Mouse (Mus musculus) kidney, embryonic 16.5 days (tissue): ENCODE data around the gene Pole. TPM values are rescaled to one million over a fixed set of nuclear protein-coding genes. Genes with fewer than 3 reads are reported as not detected.

Source experiments
- ATAC-seq: fragments of 200-750 bp; cut with Nextera tagmentation; 2 replicates; pipeline ENCODE4 v1.8.0; 2017; ENCODE audit warnings: moderate TSS enrichment; ENCODE audit not compliant: low FRiP score, low TSS enrichment
- H3K27ac ChIP-seq: fragments of 300-500 bp; sonication (generic); 2 replicates; pipeline ENCODE4 v1.5.1; 2014; ENCODE audit warnings: low read length
- H3K27me3 ChIP-seq: fragments of 300-500 bp; sonication (generic); 2 replicates; pipeline ENCODE4 v1.6.1; 2014; ENCODE audit warnings: low read length, control low read depth, mixed read lengths; ENCODE audit not compliant: insufficient read depth
- H3K36me3 ChIP-seq: fragments of 300-500 bp; sonication (generic); 2 replicates; pipeline ENCODE4 v1.6.1; 2014; ENCODE audit warnings: low read length, control low read depth, mixed read lengths; ENCODE audit not compliant: insufficient read depth
- H3K4me1 ChIP-seq: fragments of 300-500 bp; sonication (generic); 2 replicates; pipeline ENCODE4 v1.6.1; 2014; ENCODE audit warnings: low read length, control low read depth, mixed read lengths; ENCODE audit not compliant: insufficient read depth
- H3K4me2 ChIP-seq: fragments of 300-500 bp; sonication (generic); replicated peaks from 2 replicates; pipeline ENCODE4 v1.6.1; 2014; ENCODE audit warnings: low read depth, low read length
- H3K4me3 ChIP-seq: fragments of 300-500 bp; sonication (generic); 2 replicates; pipeline ENCODE4 v1.5.1; 2014; ENCODE audit warnings: mild to moderate bottlenecking, low read length
- H3K9ac ChIP-seq: fragments of 300-500 bp; sonication (generic); replicated peaks from 2 replicates; pipeline ENCODE4 v1.6.1; 2014; ENCODE audit warnings: low read length
- H3K9me3 ChIP-seq: fragments of 300-500 bp; sonication (generic); 2 replicates; pipeline ENCODE4 v1.6.1; 2016; ENCODE audit warnings: low read length, control low read depth
- WGBS: fragments of 180-500 bp; shearing (Covaris S2); extraction: QIAGEN DNeasy Blood & Tissue Kit; methylation state at CpG from one replicate; pipeline ENCODE4 v1.1.7; 2014; 5-methylcytosine and 5-hydroxymethylcytosine counted together
- polyA plus RNA-seq: library from polyadenylated mRNA; unstranded; fragments of >200 nt; fragmentation: Nextera tagmentation; extraction: Ambion mirVana; gene quantifications from 2 replicates; pipeline ENCODE4 v1.2.1, GENCODE M21; 2015

Gene Pole
- 30.3 and 32.1 TPM in 2 replicates for polyA plus RNA-seq

DNA sequence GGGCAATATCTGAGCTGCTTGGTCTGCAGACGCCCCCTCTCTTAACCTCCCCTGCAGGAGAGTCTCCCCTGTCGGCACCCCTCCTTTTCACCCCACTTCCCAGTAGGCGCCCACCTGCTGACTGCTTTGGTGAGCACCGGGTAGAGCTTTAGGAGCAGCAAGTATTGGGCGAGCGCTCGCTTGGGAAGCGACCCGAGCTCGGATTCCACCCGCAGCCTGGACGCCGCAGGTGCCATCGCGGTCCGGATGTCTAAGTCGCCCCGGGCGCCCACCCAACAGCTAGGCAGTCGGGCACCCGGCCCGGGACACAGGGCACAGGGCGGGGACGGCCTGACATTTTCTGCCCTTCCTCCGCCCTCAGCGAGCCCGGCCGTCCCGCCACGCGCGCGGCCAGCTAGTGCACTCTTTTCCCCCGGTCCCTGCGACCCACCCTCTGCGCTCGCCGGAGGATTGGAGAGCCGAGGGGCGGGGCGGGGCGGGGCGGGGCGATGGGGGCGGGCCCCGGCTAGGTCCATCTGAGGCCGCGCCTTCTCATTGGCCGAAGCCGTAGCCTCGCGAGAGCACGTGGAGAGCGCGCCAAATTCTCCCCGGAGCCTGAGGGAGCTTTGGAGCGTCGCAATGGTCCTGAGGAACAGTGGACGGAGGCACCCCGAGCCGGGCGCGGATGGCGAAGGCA is at the start of gene Pole, which contains the start of gene Pxmp2:
Gene Pole, plus strand, starts transcription at position 537 of the 676 bp plus-strand sequence.
Gene Pxmp2, minus strand, starts transcription at position 417 of the 676 bp plus-strand sequence.
- WGBS, result under 1% methylated on average over 59 of the region's 64 CpGs
- no peaks in the 10 kb centered on the region for H3K9me3 ChIP-seq
- H3K27me3 ChIP-seq, result no peaks in the 10 kb centered on the region; the same call in 1 of the 2 replicates
- peak within 1 kb of the TSS; percentile 79 for H3K9ac ChIP-seq
- H3K27ac ChIP-seq, result peak within 1 kb of the TSS; percentile 31; the same call in 1 of the 2 replicates
- peaks cover 9% of the 10 kb centered on the region; the same call in 1 of the 2 replicates for H3K4me1 ChIP-seq
- peak within 1 kb of the TSS; percentile 71 for H3K4me3 ChIP-seq
- peak within 1 kb of the TSS; percentile 97 for H3K4me2 ChIP-seq
- H3K36me3 ChIP-seq, result peaks cover 13% of the 10 kb centered on the region
- peak; percentile 98 for ATAC-seq

DNA sequence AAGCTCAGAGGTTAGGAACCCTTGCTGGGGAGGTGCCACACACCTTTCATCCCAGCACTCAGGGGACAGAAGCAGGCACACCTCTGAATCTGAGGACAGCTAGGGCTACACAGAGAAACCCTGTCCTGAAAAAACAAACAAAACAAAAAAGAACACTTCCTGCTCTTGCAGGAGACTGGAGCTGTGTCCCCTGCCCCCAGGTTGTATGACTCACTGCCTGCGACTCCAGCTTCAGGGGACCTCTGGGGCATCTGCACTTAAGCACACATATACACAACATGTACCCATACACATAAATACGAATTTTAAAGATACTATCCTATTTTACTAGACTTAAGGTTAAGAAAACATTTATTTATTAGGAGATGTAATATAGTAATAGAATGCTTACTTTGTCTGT is 42.0 kb upstream of the Pole start:
- no peak overlapping the region for H3K4me2 ChIP-seq
- no peak for ATAC-seq
- no peaks in the 10 kb centered on the region for H3K27me3 ChIP-seq
- H3K4me1 ChIP-seq, result no peaks in the 10 kb centered on the region
- no peak overlapping the region for H3K4me3 ChIP-seq
- no peaks in the 10 kb centered on the region for H3K9me3 ChIP-seq
- H3K9ac ChIP-seq, result no peak overlapping the region
- H3K27ac ChIP-seq, result no peak overlapping the region
- peaks cover 70% of the 10 kb centered on the region for H3K36me3 ChIP-seq
- 70% methylated on average over 2 of the region's 2 CpGs for WGBS

DNA sequence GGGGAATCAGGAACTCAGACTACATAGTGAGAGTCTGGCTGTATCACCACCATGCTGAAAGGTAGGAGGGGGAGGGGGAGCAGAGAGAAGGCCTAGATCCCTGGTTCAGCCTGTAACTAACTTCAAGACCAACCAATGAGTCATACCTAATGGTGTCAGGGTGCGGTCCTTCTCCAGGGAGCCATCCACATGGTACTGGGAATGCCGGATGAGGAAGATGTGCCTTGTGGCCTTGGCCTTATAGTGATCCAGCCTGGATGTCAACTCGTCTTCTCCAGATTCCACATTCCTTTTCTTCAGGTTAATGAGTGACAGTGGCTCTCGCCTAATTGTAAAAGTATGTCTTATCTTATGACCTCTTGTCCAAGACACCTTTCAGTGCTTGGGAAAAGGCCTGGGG is 19.2 kb upstream of the Pole start:
- no peak for ATAC-seq
- H3K9ac ChIP-seq, result no peak overlapping the region
- peaks cover 5% of the 10 kb centered on the region for H3K4me1 ChIP-seq
- no peaks in the 10 kb centered on the region for H3K9me3 ChIP-seq
- no peak overlapping the region for H3K4me3 ChIP-seq
- no peak overlapping the region for H3K27ac ChIP-seq
- H3K36me3 ChIP-seq, result peaks cover 27% of the 10 kb centered on the region
- H3K27me3 ChIP-seq, result no peaks in the 10 kb centered on the region
- 85% methylated on average over 4 of the region's 4 CpGs for WGBS
- no peak overlapping the region for H3K4me2 ChIP-seq

DNA sequence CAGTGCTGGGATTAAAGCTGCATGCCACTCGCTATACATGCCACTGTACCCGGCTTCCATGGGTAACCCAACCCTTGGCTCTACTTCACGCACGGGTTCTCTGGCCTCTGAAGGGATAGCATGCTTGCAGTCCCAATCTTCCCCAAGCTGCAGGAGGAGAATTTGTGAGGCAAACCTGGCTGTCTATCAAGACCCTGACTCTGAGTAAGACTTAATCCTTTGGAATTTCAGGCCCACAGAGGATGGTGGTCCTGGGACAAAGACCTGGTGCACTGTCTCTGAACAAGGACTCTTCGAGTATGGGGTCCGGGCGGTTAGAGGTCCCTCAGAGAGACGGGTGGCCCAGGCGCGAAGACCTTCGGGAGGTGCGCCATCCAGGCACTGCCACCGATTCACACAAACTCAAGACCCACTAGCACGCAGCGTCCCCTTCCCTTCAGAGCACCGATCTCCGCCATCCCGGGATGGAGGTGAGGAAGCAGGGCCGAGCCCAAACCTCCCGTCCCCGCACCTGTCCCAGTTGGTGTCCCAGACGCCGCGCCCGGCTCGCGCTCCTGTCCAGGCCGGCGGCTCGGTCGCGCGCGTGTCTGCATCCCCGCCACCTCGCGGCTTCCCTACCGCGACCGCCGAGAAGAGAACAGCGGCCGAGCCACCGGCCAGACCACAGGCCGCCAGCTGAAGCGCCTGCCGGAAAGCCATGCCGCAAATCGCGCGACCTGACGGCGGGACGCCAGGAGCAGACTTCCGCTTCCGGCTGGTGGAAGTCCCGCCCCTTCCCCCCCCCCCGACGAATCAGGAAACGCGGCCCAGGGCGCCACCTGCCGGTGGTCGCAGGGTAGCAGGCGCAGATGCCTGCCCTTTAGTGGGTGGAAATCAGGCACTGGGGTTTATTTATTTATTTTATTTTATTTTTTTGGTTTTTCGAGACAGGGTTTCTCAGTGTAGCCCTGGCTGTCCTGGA is 16.7 kb upstream of the Pole start, which contains the start of gene Pgam5:
Gene Pgam5, minus strand, starts transcription at position 773 of the 961 bp plus-strand sequence.
- Histone ChIP-seq H3K9ac (peak within 1 kb of the TSS; percentile 91), H3K36me3 (peaks cover 26% of the 10 kb centered on the region), H3K9me3 (no peaks in the 10 kb centered on the region), H3K4me2 (peak within 1 kb of the TSS; percentile 73), H3K4me1 (peaks cover 5% of the 10 kb centered on the region), H3K4me3 (peak within 1 kb of the TSS; percentile 90), H3K27me3 (no peaks in the 10 kb centered on the region), H3K27ac (peak within 1 kb of the TSS; percentile 16; the same call in 1 of the 2 replicates)
- WGBS, result under 1% methylated on average over 66 of the region's 66 CpGs
- peak; percentile 91 for ATAC-seq

DNA sequence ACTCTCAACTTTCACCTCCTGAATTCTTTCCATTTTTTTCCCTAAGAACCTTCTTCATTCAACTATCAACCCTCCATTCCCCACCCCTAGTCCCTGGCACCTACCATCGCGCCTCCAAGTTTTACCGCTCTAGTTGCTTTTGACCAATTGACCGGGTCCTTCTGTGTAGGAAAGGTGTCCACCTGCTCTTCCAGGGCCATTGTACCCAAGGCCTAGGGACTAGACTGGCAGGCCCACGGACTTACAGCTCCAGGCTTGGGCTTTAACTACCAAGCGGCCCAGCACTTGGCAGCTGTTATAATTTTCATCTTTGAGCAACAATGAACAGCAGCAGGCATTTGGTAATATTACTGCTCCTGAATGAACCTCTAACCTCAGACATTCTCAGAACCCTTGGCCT is 15.9 kb upstream of the Pole start:
- Histone ChIP-seq H3K4me2 (no peak overlapping the region), H3K9me3 (no peaks in the 10 kb centered on the region), H3K27me3 (no peaks in the 10 kb centered on the region), H3K9ac (no peak overlapping the region), H3K4me3 (no peak overlapping the region), H3K27ac (no peak overlapping the region), H3K36me3 (peaks cover 18% of the 10 kb centered on the region), H3K4me1 (peaks cover 5% of the 10 kb centered on the region)
- 94% methylated on average over 6 of the region's 6 CpGs for WGBS
- ATAC-seq, result no peak

DNA sequence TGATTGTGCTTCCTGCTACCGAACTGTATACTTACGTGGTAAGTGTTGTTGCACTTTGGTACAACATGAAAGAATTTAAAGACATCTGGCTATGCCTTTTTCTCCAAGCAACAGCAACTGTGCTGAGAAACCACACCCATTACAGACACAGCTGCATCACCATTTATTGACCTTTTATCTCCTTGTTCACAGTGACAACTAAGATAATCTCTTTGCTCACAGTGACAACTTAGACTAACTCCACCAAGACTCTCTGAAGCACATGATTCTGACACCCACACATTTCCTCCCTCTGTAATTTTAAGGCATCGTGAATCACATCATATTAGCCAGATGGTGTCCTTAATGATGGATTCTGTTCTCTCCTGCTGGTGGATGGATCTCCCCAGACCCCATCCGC is 12.0 kb upstream of the Pole start:
- Histone ChIP-seq H3K27me3 (no peaks in the 10 kb centered on the region), H3K4me2 (no peak overlapping the region), H3K4me1 (no peaks in the 10 kb centered on the region), H3K36me3 (no peaks in the 10 kb centered on the region), H3K4me3 (no peak overlapping the region), H3K9ac (no peak overlapping the region), H3K27ac (no peak overlapping the region), H3K9me3 (no peaks in the 10 kb centered on the region)
- ATAC-seq, result no peak
- WGBS, result 81% methylated on average over 4 of the region's 4 CpGs

DNA sequence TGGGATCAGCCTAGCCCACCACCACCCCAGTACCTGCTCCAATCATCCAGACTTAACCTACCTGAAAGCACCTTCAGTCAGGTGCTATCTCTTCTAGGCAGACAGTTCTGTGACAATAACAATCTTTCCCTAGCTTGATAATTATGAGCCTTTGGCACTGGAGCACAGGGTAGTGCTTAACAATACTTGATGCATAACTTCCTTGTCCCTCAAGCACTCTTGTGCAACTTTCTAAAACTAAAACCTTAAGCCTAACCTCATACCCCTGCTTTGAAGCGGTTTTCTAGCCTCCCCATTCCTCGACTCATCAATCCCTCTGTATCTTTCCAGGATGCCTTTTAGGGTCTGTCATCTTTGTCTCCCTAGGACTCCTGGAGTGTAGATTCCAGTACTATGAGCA is 11.3 kb upstream of the Pole start:
- Histone ChIP-seq H3K9me3 (no peaks in the 10 kb centered on the region), H3K27me3 (no peaks in the 10 kb centered on the region), H3K27ac (no peak overlapping the region), H3K9ac (no peak overlapping the region), H3K36me3 (no peaks in the 10 kb centered on the region), H3K4me2 (no peak overlapping the region), H3K4me3 (no peak overlapping the region), H3K4me1 (no peaks in the 10 kb centered on the region)
- whole genome bisulfite sequencing, result 64% methylated on average over 2 of the region's 2 CpGs
- ATAC-seq, result no peak

DNA sequence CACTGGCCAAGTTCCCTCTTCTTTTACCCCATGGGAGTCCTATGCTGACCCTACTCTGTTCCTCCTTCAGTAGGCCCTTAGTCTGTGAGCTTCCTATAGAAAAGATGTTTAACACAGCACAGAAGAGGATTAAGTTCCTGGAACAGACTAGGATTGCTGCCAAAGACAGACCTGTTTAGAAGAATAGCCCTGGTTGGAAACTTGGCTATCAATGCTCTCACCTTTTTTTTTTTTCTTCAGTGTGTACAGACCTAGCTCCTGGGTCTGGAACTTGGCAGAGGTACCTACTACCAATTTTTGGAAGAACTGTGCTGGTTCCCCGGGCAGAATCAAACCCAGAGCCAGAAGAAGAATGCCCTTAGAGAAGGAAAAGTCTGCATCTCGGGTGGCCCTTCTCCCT is 9.7 kb upstream of the Pole start:
- no peaks in the 10 kb centered on the region for H3K36me3 ChIP-seq
- H3K4me3 ChIP-seq, result no peak overlapping the region
- H3K27me3 ChIP-seq, result no peaks in the 10 kb centered on the region
- H3K4me2 ChIP-seq, result no peak overlapping the region
- no peak overlapping the region for H3K27ac ChIP-seq
- no peaks in the 10 kb centered on the region for H3K4me1 ChIP-seq
- H3K9me3 ChIP-seq, result no peaks in the 10 kb centered on the region
- 66% methylated on average over 2 of the region's 2 CpGs for WGBS
- no peak for ATAC-seq
- no peak overlapping the region for H3K9ac ChIP-seq

DNA sequence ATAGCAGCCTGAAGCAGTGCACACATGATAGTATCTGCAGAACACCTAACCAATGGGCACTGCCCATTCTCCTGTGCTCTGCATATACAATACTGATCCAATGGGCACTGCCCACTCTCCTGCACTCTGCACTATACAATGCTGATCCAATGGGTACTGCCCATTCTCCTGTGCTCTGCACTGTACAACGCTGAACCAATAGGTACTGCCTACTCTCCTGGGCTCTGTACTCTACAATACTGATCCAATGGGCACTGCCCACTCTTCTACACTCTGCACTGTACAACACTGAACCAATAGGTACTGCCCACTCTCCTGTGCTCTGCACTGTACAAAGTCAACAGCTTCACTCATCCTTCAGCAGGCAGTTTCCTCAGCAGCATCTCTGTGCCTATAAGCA is 9.2 kb upstream of the Pole start:
- H3K9me3 ChIP-seq, result no peaks in the 10 kb centered on the region
- no peak overlapping the region for H3K4me2 ChIP-seq
- no peaks in the 10 kb centered on the region for H3K4me1 ChIP-seq
- WGBS, result 93% methylated on average over 1 of the region's 1 CpGs
- H3K36me3 ChIP-seq, result no peaks in the 10 kb centered on the region
- H3K27me3 ChIP-seq, result no peaks in the 10 kb centered on the region
- ATAC-seq, result 0 out of 2 replicates have a peak, but pooled peaks have one; percentile 19
- no peak overlapping the region for H3K9ac ChIP-seq
- H3K4me3 ChIP-seq, result no peak overlapping the region
- no peak overlapping the region for H3K27ac ChIP-seq
